Mouse (Mus musculus): ENCODE measurements around the gene Ceacam14.

Ceacam14 gene

DNA sequence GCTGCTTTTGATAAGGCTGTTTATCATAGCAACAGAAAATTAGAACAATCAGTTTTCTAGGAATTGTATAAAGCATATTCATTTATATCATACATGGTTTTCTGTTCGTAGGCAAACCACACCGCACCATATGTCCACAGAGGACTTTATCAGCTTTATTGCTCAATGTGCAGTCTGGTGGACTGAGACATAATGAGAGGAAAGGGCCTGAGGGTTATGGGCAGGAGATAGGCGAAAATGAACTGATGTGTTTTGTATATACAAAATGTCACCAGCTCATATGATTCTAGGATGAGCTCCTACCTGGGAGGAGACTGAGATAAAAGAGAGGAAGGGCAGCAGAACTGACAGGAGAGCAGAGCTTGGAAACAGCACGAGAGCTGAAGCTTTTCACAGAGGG, at the start of gene Ceacam14:
Gene Ceacam14, plus strand, starts transcription at position 301 of the 400 bp plus-strand sequence.
- no peak for DNase-seq (ENCODE audit: low spot score)

Measured in yolk sac, embryonic 10.5 days (tissue).